Mouse (Mus musculus) heart, embryonic 15.5 days (tissue): Measurements from ENCODE around the gene Tmem91. TPM values are rescaled to one million over a fixed set of nuclear protein-coding genes. Genes with fewer than 3 reads are reported as not detected.

Source experiments
- ATAC-seq: fragments of 200-750 bp; cut with Nextera tagmentation; replicated peaks from 2 replicates; pipeline ENCODE4 v1.8.0; 2017; ENCODE audit warnings: low read depth, moderate TSS enrichment; ENCODE audit not compliant: insufficient number of reproducible peaks, insufficient read depth, low FRiP score
- H3K27ac ChIP-seq: fragments of 300-500 bp; sonication (generic); 2 replicates; pipeline ENCODE4 v1.5.1; 2015; ENCODE audit warnings: mild to moderate bottlenecking, inconsistent platforms
- H3K27me3 ChIP-seq: fragments of 300-500 bp; sonication (generic); 2 replicates; pipeline ENCODE4 v1.6.1; 2015; ENCODE audit warnings: inconsistent platforms
- H3K36me3 ChIP-seq: fragments of 300-500 bp; sonication (generic); 2 replicates; pipeline ENCODE4 v1.6.1; 2015; ENCODE audit warnings: mild to moderate bottlenecking, inconsistent platforms
- H3K4me1 ChIP-seq: fragments of 300-500 bp; sonication (generic); replicated peaks from 2 replicates; pipeline ENCODE4 v1.6.1; 2015; ENCODE audit warnings: inconsistent platforms
- H3K4me2 ChIP-seq: fragments of 300-500 bp; sonication (generic); 2 replicates; pipeline ENCODE4 v1.6.1; 2015; ENCODE audit warnings: inconsistent platforms, mild to moderate bottlenecking, moderate library complexity
- H3K4me3 ChIP-seq: fragments of 300-500 bp; sonication (generic); 2 replicates; pipeline ENCODE4 v1.5.1; 2015; ENCODE audit warnings: mild to moderate bottlenecking, inconsistent platforms
- H3K9ac ChIP-seq: fragments of 300-500 bp; sonication (generic); 2 replicates; pipeline ENCODE4 v1.6.1; 2015; ENCODE audit warnings: mild to moderate bottlenecking, inconsistent platforms
- H3K9me3 ChIP-seq: fragments of 300-500 bp; sonication (generic); replicated peaks from 2 replicates; pipeline ENCODE4 v1.6.1; 2016; ENCODE audit warnings: inconsistent platforms
- WGBS: fragments of 180-500 bp; shearing (Covaris S2); methylation state at CpG from one replicate; pipeline ENCODE4 v1.1.7; 2015; ENCODE audit warnings: mixed read lengths; 5-methylcytosine and 5-hydroxymethylcytosine counted together
- polyA plus RNA-seq: library from polyadenylated mRNA; unstranded; fragments of >200 nt; fragmentation: Nextera tagmentation; extraction: Ambion mirVana; gene quantifications from 2 replicates; pipeline ENCODE4 v1.2.1, GENCODE M21; 2015

The Tmem91 gene
- polyA plus RNA-seq, 1 experiment from 2014 or later, result 1.8 TPM

- Histone ChIP-seq H3K4me2 (no peak overlapping the region), H3K4me3 (no peak overlapping the region), H3K27me3 (no peaks in the 10 kb centered on the region), H3K36me3 (0 out of 2 replicates have a peak, but pooled peaks cover 3% of the 10 kb centered on the region), H3K9me3 (no peaks in the 10 kb centered on the region), H3K9ac (no peak overlapping the region), H3K4me1 (peaks cover 4% of the 10 kb centered on the region), H3K27ac (no peak overlapping the region)
- ATAC-seq, result no peak
- WGBS, result 52% methylated on average over 10 of the region's 10 CpGs
Measured at GRCm38 (mm10) chr7:25644136-25644535, 30.8 kb downstream of the Tmem91 start.

GRCm38 (mm10) chr7:25639754-25640153 is 35.2 kb downstream of the Tmem91 start:
- no peak overlapping the region for H3K4me2 ChIP-seq
- no peaks in the 10 kb centered on the region for H3K9me3 ChIP-seq
- H3K4me3 ChIP-seq, result no peak overlapping the region
- ATAC-seq, result no peak
- H3K36me3 ChIP-seq, result 0 out of 2 replicates have a peak, but pooled peaks cover 3% of the 10 kb centered on the region
- H3K4me1 ChIP-seq, result peaks cover 16% of the 10 kb centered on the region
- no peak overlapping the region for H3K27ac ChIP-seq
- no peak overlapping the region for H3K9ac ChIP-seq
- H3K27me3 ChIP-seq, result no peaks in the 10 kb centered on the region
- 90% methylated on average over 4 of the region's 4 CpGs for WGBS

DNA sequence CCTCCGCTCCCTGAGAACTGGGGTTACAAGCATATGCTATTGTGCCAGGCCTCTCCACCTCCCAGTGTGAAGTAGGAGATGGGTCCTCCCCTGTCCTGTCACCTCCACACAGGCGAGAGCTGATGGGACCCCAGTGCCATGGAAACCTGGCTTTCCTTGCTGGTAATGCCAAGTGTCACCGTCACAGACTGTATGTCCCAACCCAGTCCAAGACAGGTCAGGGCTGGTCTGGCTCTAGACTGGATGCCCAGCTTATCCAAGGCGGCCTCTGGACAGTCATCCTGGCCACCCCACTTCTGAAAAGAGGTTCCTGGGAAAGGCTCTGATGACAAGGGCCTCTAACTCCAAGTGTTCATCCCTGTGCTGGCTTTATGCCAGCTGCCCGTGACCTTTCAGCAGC is 37.9 kb downstream of the Tmem91 start:
- Histone ChIP-seq H3K36me3 (peaks cover 3% of the 10 kb centered on the region; the same call in 1 of the 2 replicates), H3K4me2 (no peak overlapping the region), H3K9me3 (no peaks in the 10 kb centered on the region), H3K27ac (no peak overlapping the region), H3K4me3 (no peak overlapping the region), H3K9ac (no peak overlapping the region), H3K27me3 (no peaks in the 10 kb centered on the region), H3K4me1 (peaks cover 12% of the 10 kb centered on the region)
- 78% methylated on average over 5 of the region's 5 CpGs for WGBS
- no peak for ATAC-seq

DNA sequence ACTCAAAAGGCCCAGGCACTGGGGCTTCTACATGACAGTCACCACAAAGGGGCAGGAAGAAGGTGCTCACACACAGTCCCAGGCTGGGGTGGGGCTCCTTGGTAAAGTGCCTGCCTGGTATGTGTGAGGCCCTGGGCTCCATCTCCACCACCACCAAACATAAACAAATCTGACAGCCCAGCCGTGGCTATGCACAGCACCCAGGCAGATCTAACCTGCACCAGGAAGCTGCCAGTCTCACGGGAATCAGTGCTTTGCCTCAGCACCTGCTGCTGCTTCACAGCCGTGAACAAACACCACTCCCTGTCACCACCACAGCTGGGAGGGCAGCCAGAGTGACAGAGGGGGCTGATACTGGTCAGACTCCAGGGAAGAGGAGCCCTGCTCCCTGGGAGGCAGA is 38.6 kb downstream of the Tmem91 start:
- Histone ChIP-seq H3K9me3 (no peaks in the 10 kb centered on the region), H3K36me3 (peaks cover 3% of the 10 kb centered on the region; the same call in 1 of the 2 replicates), H3K27ac (no peak overlapping the region), H3K4me2 (no peak overlapping the region), H3K4me3 (no peak overlapping the region), H3K9ac (no peak overlapping the region), H3K27me3 (no peaks in the 10 kb centered on the region), H3K4me1 (peaks cover 12% of the 10 kb centered on the region)
- no peak for ATAC-seq
- 23% methylated on average over 3 of the region's 3 CpGs for WGBS

- no peaks in the 10 kb centered on the region for H3K9me3 ChIP-seq
- H3K27me3 ChIP-seq, result no peaks in the 10 kb centered on the region
- peaks cover 21% of the 10 kb centered on the region for H3K4me1 ChIP-seq
- no peak overlapping the region for H3K4me2 ChIP-seq
- ATAC-seq, result no peak
- H3K36me3 ChIP-seq, result peaks cover 7% of the 10 kb centered on the region; the same call in 1 of the 2 replicates
- WGBS, result 82% methylated on average over 5 of the region's 5 CpGs
- no peak overlapping the region for H3K9ac ChIP-seq
- H3K4me3 ChIP-seq, result no peak overlapping the region
- no peak overlapping the region for H3K27ac ChIP-seq
Measured at GRCm38 (mm10) chr7:25632679-25633078, 42.3 kb downstream of the Tmem91 start.

- Histone ChIP-seq H3K4me2 (peak overlapping the region; percentile 79), H3K36me3 (peaks cover 16% of the 10 kb centered on the region), H3K27me3 (no peaks in the 10 kb centered on the region), H3K4me3 (peak overlapping the region; percentile 53), H3K9ac (peak overlapping the region; percentile 54), H3K9me3 (no peaks in the 10 kb centered on the region), H3K4me1 (peaks cover 42% of the 10 kb centered on the region), H3K27ac (no peak overlapping the region)
- 45% methylated on average over 8 of the region's 8 CpGs for WGBS
- no peak for ATAC-seq
Measured at GRCm38 (mm10) chr7:25628323-25628620, 46.7 kb downstream of the Tmem91 start.

DNA sequence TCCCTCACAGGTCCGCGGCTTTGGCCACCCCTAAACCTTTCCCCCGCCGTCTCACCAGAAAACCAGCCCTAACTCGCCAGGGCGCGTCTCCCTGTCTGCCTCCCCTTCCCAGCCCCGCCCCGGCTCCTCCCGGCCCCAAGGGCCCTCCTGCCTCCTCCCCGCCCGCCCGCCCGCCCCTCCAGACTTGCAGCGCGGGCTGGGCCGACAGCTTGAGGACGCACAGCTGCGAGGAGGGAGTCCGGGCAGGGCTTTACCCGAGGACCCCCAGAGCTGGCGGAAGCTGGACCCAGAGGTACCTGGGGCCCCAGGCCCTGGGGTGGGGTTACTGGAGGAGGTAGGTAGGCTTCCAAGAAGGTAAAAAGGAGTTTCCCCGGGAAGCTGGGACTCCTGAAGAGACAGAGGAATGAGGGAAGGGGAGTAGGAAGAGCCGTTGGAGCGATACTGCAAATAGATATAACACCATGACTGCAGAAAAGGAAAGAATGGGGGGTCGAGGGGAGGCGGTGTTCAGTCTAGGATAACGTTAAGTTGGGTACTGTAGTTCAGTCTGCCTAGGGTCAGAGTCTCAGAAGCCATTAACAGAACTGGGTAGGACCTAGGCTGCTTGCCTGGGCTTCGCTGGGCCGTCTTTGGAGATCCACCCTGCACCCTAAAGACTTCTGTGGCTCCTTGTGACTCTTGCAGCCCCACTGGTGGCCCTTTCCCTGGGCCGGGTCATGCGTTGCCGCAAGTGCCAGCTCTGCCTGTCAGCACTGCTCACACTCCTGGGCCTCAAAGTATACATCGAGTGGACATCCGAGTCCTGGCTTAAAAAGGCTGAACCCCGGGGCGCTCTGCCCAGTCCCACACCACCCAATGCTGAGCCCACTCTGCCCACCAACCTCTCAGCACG is 47.3 kb downstream of the Tmem91 start:
- Histone ChIP-seq H3K36me3 (peaks cover 21% of the 10 kb centered on the region), H3K27ac (peak overlapping the region; percentile 77), H3K4me3 (peak overlapping the region; percentile 53), H3K9ac (peak overlapping the region; percentile 54), H3K27me3 (no peaks in the 10 kb centered on the region), H3K4me2 (peak overlapping the region; percentile 79), H3K9me3 (no peaks in the 10 kb centered on the region), H3K4me1 (peaks cover 42% of the 10 kb centered on the region)
- 16% methylated on average over 35 of the region's 38 CpGs for WGBS
- ATAC-seq, result peak; percentile 79

DNA sequence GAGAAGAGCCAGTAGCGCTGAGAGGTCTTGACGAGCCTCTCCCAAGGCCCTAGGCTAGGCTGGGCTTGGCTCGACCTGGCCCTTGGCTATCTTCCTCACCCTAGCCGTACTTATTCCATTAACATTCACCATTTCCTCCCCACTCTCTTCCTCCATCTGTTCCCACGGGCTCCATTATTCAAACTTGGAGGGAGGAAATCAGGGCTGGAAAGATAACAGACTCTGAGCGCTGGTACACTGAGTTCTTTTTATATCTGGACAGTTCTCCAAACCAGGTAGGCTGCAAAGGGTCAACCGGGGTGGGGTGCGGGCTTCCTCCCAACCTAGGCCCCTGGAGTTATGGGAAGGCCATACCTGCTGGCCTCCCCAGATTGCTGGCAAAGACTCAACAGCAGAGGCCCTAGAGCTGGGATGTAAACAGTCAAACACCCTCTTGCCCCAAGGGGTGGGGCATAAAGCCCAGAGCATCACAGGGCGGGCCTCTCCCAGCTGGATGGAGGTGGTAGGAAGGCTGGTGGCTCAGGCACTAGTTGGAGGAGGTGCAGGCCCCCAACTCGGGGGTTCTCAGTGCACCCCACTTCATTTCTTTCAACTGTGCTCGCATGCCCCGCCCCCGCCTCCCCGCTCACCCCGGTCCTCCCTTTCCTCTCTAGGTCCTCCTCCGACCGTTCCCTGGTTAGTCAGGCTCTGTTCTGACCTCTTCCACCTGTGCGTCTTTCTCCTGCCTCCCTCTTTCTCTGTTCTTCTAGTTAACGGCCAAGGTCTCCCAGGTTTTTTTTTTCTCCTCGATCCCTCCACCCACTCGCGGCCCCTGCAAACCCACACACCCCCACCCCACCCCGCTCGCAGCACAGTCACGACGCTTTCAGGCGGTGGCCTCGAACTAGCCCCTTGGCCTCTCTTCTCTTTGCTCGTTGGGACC is 48.2 kb downstream of the Tmem91 start, which contains the start of gene B3gnt8:
TSS of gene B3gnt8 (plus strand) at position 146 of the 922 bp plus-strand sequence.
- no peaks in the 10 kb centered on the region for H3K27me3 ChIP-seq
- peaks cover 31% of the 10 kb centered on the region for H3K36me3 ChIP-seq
- H3K4me1 ChIP-seq, result peaks cover 42% of the 10 kb centered on the region
- peak within 1 kb of the TSS; percentile 79 for H3K4me2 ChIP-seq
- H3K9me3 ChIP-seq, result no peaks in the 10 kb centered on the region
- peak within 1 kb of the TSS; percentile 54 for H3K9ac ChIP-seq
- ATAC-seq, result peak; percentile 44
- peak within 1 kb of the TSS; percentile 53 for H3K4me3 ChIP-seq
- peak within 1 kb of the TSS; percentile 77 for H3K27ac ChIP-seq
- WGBS, result 11% methylated on average over 29 of the region's 29 CpGs

GRCm38 (mm10) chr7:25625594-25626250 is 49.2 kb downstream of the Tmem91 start:
- H3K4me1 ChIP-seq, result peaks cover 42% of the 10 kb centered on the region
- H3K36me3 ChIP-seq, result peaks cover 40% of the 10 kb centered on the region
- H3K9ac ChIP-seq, result no peak overlapping the region

DNA sequence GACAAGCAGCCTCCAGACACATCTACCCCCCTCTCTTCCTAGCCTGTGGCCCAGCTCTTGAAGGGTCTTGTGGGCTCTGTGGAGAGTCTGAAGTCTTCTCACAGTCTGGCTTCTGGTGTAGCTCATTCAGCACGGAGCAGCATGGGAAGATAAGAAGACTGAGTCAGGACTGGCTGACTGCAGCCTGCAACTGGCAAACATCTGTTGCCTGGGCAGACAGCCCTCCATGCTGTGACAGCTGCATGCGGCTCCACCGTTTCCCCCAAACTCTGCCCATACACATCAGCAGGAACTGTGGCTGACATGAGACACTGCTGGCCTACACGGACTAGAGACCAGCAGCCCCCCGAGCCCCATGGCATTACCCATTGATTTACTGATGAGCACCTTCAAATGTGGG is 50.1 kb downstream of the Tmem91 start:
- Histone ChIP-seq H3K9me3 (no peaks in the 10 kb centered on the region), H3K27me3 (no peaks in the 10 kb centered on the region), H3K4me1 (peaks cover 47% of the 10 kb centered on the region), H3K4me3 (no peak overlapping the region), H3K27ac (peak overlapping the region; percentile 77), H3K4me2 (no peak overlapping the region), H3K9ac (no peak overlapping the region), H3K36me3 (peaks cover 40% of the 10 kb centered on the region)
- WGBS, result 39% methylated on average over 5 of the region's 5 CpGs
- ATAC-seq, result 0 out of 2 replicates have a peak, but pooled peaks have one; percentile 11

More at GRCm38 (mm10) chr7:25625594-25626250, 49.2 kb downstream of the Tmem91 start:
- Histone ChIP-seq H3K9me3 (no peaks in the 10 kb centered on the region), H3K4me3 (no peak overlapping the region), H3K27me3 (no peaks in the 10 kb centered on the region), H3K4me2 (no peak overlapping the region), H3K27ac (peak overlapping the region; percentile 77)
- 72% methylated on average over 10 of the region's 10 CpGs for WGBS
- ATAC-seq, result no peak
